19 mouse cellular contexts compared by ENCODE assay signal in genomic region chr5:67400608-67401480, GRCm38 (mm10). TPM values are rescaled to one million over a fixed set of nuclear protein-coding genes. Genes with fewer than 3 reads are reported as not detected.
DNase-seq lines count a peak whose midpoint lies in the region; ATAC-seq lines count a peak whose summit lies in the region.
"Had no signal": no experiment of that assay in that cellular context is flagged by ENCODE, and none has a peak within 500 bp of the region (broad histone marks: within the 10 kb centered on the region; RNA-seq: fewer than 3 reads in every experiment).

No protein-coding gene starts in this region.

- H3K4me1 ChIP-seq in midbrain, embryonic 15.5 days, result no peaks in the 10 kb centered on the region
- H3K4me1 ChIP-seq in midbrain, embryonic 11.5 days (ENCODE audit: control insufficient read depth, insufficient read depth, low read length), result no peaks in the 10 kb centered on the region
- peaks cover 17% of the 10 kb centered on the region for H3K4me1 ChIP-seq in neural tube, embryonic 15.5 days
- H3K4me1 ChIP-seq: embryonic facial prominence, embryonic 12.5 days; hindbrain, embryonic 10.5 days had no signal

- no peak overlapping the region for H3K4me3 ChIP-seq in midbrain, embryonic 15.5 days
- no peak overlapping the region for H3K4me3 ChIP-seq in midbrain, embryonic 11.5 days (ENCODE audit: low read depth, low read length)
- no peak overlapping the region for H3K4me3 ChIP-seq in neural tube, embryonic 15.5 days (replicated peaks)
- H3K4me3 ChIP-seq: embryonic facial prominence, embryonic 12.5 days; heart, embryonic 13.5 days; hindbrain, embryonic 10.5 days; liver, embryonic 12.5 days had no signal

- 67% methylated on average over 12 of the region's 12 CpGs for WGBS in midbrain, embryonic 15.5 days
- 88% methylated on average over 12 of the region's 12 CpGs for WGBS in midbrain, embryonic 11.5 days
- 16% methylated on average over 12 of the region's 12 CpGs for WGBS in large intestine, adult 2 months
- WGBS in neural tube, embryonic 15.5 days, result 18% methylated on average over 12 of the region's 12 CpGs

- 0 out of 2 replicates have a peak, but pooled peaks cover 2% of the 10 kb centered on the region for H3K36me3 ChIP-seq in midbrain, embryonic 15.5 days (replicated peaks)
- H3K36me3 ChIP-seq in midbrain, embryonic 11.5 days (ENCODE audit: control insufficient read depth, insufficient read depth, low read length), result 0 out of 2 replicates have a peak, but pooled peaks cover 4% of the 10 kb centered on the region
- H3K36me3 ChIP-seq in neural tube, embryonic 15.5 days, result peaks cover 12% of the 10 kb centered on the region
- H3K36me3 ChIP-seq: embryonic facial prominence, embryonic 12.5 days had no signal

- peak; percentile 21 for DNase-seq in embryo, embryonic 10.5 days (ENCODE audit: low spot score)
- no peak for DNase-seq in embryo, embryonic 9.5 days (ENCODE audit: extremely low spot score)
- no peak for DNase-seq in midbrain, embryonic 11.5 days (ENCODE audit: low spot score, missing footprints)
- peak; percentile 8 for DNase-seq in large intestine, adult 2 months (ENCODE audit: low read depth, low spot score)
- no peak for DNase-seq in layer of hippocampus, adult 11-12 months (ENCODE audit: low spot score)
- DNase-seq in cerebellum, adult 9-11 months, result no peak
- DNase-seq: cerebellum, adult 9-10 months; gastrocnemius, postnatal 36 days; right cerebral cortex, adult 18-20 months; spleen, adult 18-20 months; thymus, postnatal 36 days had no signal

- H3K27ac ChIP-seq in midbrain, embryonic 15.5 days, result no peak overlapping the region
- no peak overlapping the region for H3K27ac ChIP-seq in midbrain, embryonic 11.5 days (ENCODE audit: low read depth, low read length)
- H3K27ac ChIP-seq in neural tube, embryonic 15.5 days (replicated peaks), result no peak overlapping the region
- H3K27ac ChIP-seq: embryonic facial prominence, embryonic 12.5 days; heart, embryonic 13.5 days; hindbrain, embryonic 10.5 days; liver, embryonic 12.5 days had no signal

- H3K9ac ChIP-seq in midbrain, embryonic 15.5 days, result no peak overlapping the region
- no peak overlapping the region for H3K9ac ChIP-seq in midbrain, embryonic 11.5 days (ENCODE audit: low read length)
- H3K9ac ChIP-seq in neural tube, embryonic 15.5 days (replicated peaks), result no peak overlapping the region
- H3K9ac ChIP-seq: embryonic facial prominence, embryonic 12.5 days; heart, embryonic 13.5 days; liver, embryonic 12.5 days had no signal

- H3K27me3 ChIP-seq in midbrain, embryonic 15.5 days (replicated peaks), result no peaks in the 10 kb centered on the region
- H3K27me3 ChIP-seq in midbrain, embryonic 11.5 days (ENCODE audit: control insufficient read depth, insufficient read depth, low read length), result no peaks in the 10 kb centered on the region
- H3K27me3 ChIP-seq in neural tube, embryonic 15.5 days (replicated peaks), result no peaks in the 10 kb centered on the region; the same call in 1 of the 2 replicates
- H3K27me3 ChIP-seq: embryonic facial prominence, embryonic 12.5 days; heart, embryonic 13.5 days; liver, embryonic 12.5 days had no signal

- H3K9me3 ChIP-seq in midbrain, embryonic 15.5 days, result no peaks in the 10 kb centered on the region
- no peaks in the 10 kb centered on the region for H3K9me3 ChIP-seq in midbrain, embryonic 11.5 days (ENCODE audit: control insufficient read depth, low read length)
- no peaks in the 10 kb centered on the region for H3K9me3 ChIP-seq in neural tube, embryonic 15.5 days (replicated peaks)
- H3K9me3 ChIP-seq: embryonic facial prominence, embryonic 12.5 days; heart, embryonic 13.5 days; hindbrain, embryonic 10.5 days; liver, embryonic 12.5 days; megakaryocyte, embryonic 14.5 days had no signal

- H3K4me2 ChIP-seq in midbrain, embryonic 15.5 days, result peak overlapping the region; percentile 23; the same call in 1 of the 2 replicates
- H3K4me2 ChIP-seq in midbrain, embryonic 11.5 days, result no peak overlapping the region
- H3K4me2 ChIP-seq in neural tube, embryonic 15.5 days, result peak overlapping the region; percentile 36
- H3K4me2 ChIP-seq: embryonic facial prominence, embryonic 12.5 days; heart, embryonic 13.5 days; liver, embryonic 12.5 days had no signal

- peak; percentile 70 for ATAC-seq in midbrain, embryonic 15.5 days (replicated peaks)
- no peak for ATAC-seq in midbrain, embryonic 11.5 days (ENCODE audit: low FRiP score)
- ATAC-seq in neural tube, embryonic 15.5 days (ENCODE audit: low FRiP score), result no peak
- ATAC-seq: liver, embryonic 12.5 days; Patski had no signal

RNA-seq across cellular contexts. Expression of gene Bend4, which starts 27.3 kb away (rescaled TPM):
- 13.2 and 13.7 TPM in 2 replicates for polyA plus RNA-seq in midbrain, embryonic 15.5 days (2015; fragmentation: Nextera tagmentation; extraction: Ambion mirVana)
- 10.8 and 11.3 TPM in 2 replicates for polyA plus RNA-seq in midbrain, embryonic 11.5 days (2014; fragmentation: Nextera tagmentation; extraction: Ambion mirVana)
- polyA plus RNA-seq in large intestine, adult 2 months (2012; rRNA removed), result 0.21 and 0.34 TPM in 2 replicates
- polyA plus RNA-seq in neural tube, embryonic 15.5 days (2015; fragmentation: Nextera tagmentation; extraction: Ambion mirVana), result 10.4 and 12.1 TPM in 2 replicates

Comparison
In these comparisons a context has a peak if more than half of its experiments do, and no peak if none do; other contexts are left out.
1. DNase-seq: peak in embryo, embryonic 10.5 days (single experiment) and large intestine, adult 2 months (single experiment); none in embryo, embryonic 9.5 days (single experiment), midbrain, embryonic 11.5 days (single experiment), layer of hippocampus, adult 11-12 months (single experiment) and cerebellum, adult 9-11 months (single experiment).